19 mouse cellular contexts compared by ENCODE assay signal in the genomic region with DNA sequence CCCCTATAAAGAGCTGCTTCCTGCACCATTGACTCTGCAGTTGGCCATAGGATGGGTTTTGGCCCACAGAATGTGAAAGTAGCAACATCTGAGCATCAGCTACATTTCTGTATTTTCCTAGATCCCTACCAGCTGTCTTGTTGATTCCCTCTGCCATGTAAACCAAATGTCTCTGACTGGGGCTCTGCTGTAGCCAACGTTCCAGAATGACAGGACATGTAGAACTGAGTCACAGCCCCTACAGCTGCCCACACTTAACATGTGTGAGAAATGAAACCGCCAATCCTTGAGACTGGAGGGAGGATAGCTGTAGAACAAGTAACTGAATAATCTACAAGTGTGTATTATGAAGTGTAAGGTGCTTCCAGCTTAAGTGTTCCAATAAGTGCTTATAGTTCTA.
DNase-seq lines count a peak whose midpoint lies in the region; ATAC-seq and TF ChIP-seq lines count a peak whose summit lies in the region.
"Had no signal": no experiment of that assay in that cellular context is flagged by ENCODE, and none has a peak within 500 bp of the region (broad histone marks: within the 10 kb centered on the region; RNA-seq: fewer than 3 reads in every experiment).

No protein-coding gene starts in this region.

- DNase-seq in frontal cortex, postnatal 36 days (ENCODE audit: low spot score in 2 of 2): no peak
- peak; percentile 20 for DNase-seq in layer of hippocampus, adult 2 months (ENCODE audit: low spot score in 2 of 2)
- DNase-seq in layer of hippocampus, postnatal 25 days (ENCODE audit: extremely low spot score in 1 of 2, low spot score in 1 of 2): no peak
- peak; percentile 45 for DNase-seq in brain, adult 2 months (ENCODE audit: low read depth, low spot score)
- no peak for DNase-seq in heart, postnatal 10 days
- DNase-seq: adrenal gland, adult 2 months; adrenal gland, postnatal 10 days; adrenal gland, postnatal 25 days; cerebellum, adult 11-12 months; cerebellum, adult 2 months; cerebellum, adult 9-10 months; cerebellum, postnatal 10 days; cerebellum, postnatal 25 days had no signal

- intact Hi-C loops in heart, postnatal 10 days (cut with DNase I): no loop called here

- peak; percentile 55 for ATAC-seq in frontal cortex, adult (ENCODE audit: low TSS enrichment)
- ATAC-seq: forebrain, embryonic 14.5 days; forebrain, embryonic 16.5 days had no signal

- no peak overlapping the region for H3K27ac ChIP-seq in layer of hippocampus, adult 2 months
- H3K27ac ChIP-seq: embryonic facial prominence, embryonic 10.5 days; embryonic facial prominence, embryonic 12.5 days; forebrain, embryonic 12.5 days had no signal

- no peak overlapping the region for H3K4me3 ChIP-seq in layer of hippocampus, adult 2 months
- H3K4me3 ChIP-seq: embryonic facial prominence, embryonic 10.5 days; embryonic facial prominence, embryonic 12.5 days; forebrain, embryonic 12.5 days had no signal

- TF ChIP-seq CTCF in layer of hippocampus, adult 2 months (conservative IDR thresholded peaks at IDR 0.05): no peak

Comparison
In these comparisons a context has a peak if more than half of its experiments do, and no peak if none do; other contexts are left out.
1. DNase-seq: peak in layer of hippocampus, adult 2 months (2 of 2) and brain, adult 2 months (single experiment); none in frontal cortex, postnatal 36 days (0 of 2), layer of hippocampus, postnatal 25 days (0 of 2) and heart, postnatal 10 days (0 of 2).